Mouse (Mus musculus) heart, embryonic 13.5 days (tissue): ENCODE measurements at regions not wholly inside any gene's neighbourhood (a gene's known extent, or its start where the extent isn't known, plus 50 kb on each side); places are given as distances from the start of the nearest gene placed in this dataset.

Experiments
- ATAC-seq: fragments of 200-750 bp; cut with Nextera tagmentation; 2 replicates; pipeline ENCODE4 v1.8.0; 2017; ENCODE audit warnings: moderate TSS enrichment; ENCODE audit not compliant: insufficient number of reproducible peaks, low FRiP score, low TSS enrichment; ENCODE audit errors: extremely low read depth
- H3K27ac ChIP-seq: fragments of 300-500 bp; sonication (generic); replicated peaks from 2 replicates; pipeline ENCODE4 v1.5.1; 2015; ENCODE audit warnings: moderate library complexity, mild to moderate bottlenecking, inconsistent platforms
- H3K27me3 ChIP-seq: fragments of 300-500 bp; sonication (generic); replicated peaks from 2 replicates; pipeline ENCODE4 v1.6.1; 2015; ENCODE audit warnings: mild to moderate bottlenecking, inconsistent platforms
- H3K36me3 ChIP-seq: fragments of 300-500 bp; sonication (generic); 2 replicates; pipeline ENCODE4 v1.6.1; 2015; ENCODE audit warnings: mild to moderate bottlenecking, inconsistent platforms
- H3K4me1 ChIP-seq: fragments of 300-500 bp; sonication (generic); 2 replicates; pipeline ENCODE4 v1.6.1; 2015; ENCODE audit warnings: inconsistent platforms
- H3K4me2 ChIP-seq: fragments of 300-500 bp; sonication (generic); 2 replicates; pipeline ENCODE4 v1.6.1; 2015; ENCODE audit warnings: inconsistent platforms, mild to moderate bottlenecking, moderate library complexity
- H3K4me3 ChIP-seq: fragments of 300-500 bp; sonication (generic); 2 replicates; pipeline ENCODE4 v1.5.1; 2015; ENCODE audit warnings: moderate library complexity, mild to moderate bottlenecking, inconsistent platforms
- H3K9ac ChIP-seq: fragments of 300-500 bp; sonication (generic); 2 replicates; pipeline ENCODE4 v1.6.1; 2015; ENCODE audit warnings: inconsistent platforms, mild to moderate bottlenecking, moderate library complexity
- H3K9me3 ChIP-seq: fragments of 300-500 bp; sonication (generic); 2 replicates; pipeline ENCODE4 v1.6.1; 2016; ENCODE audit warnings: inconsistent platforms
- WGBS: fragments of 180-500 bp; shearing (Covaris S2); methylation state at CpG from one replicate; pipeline ENCODE4 v1.1.7; 2015; ENCODE audit warnings: mixed read lengths; 5-methylcytosine and 5-hydroxymethylcytosine counted together

DNA sequence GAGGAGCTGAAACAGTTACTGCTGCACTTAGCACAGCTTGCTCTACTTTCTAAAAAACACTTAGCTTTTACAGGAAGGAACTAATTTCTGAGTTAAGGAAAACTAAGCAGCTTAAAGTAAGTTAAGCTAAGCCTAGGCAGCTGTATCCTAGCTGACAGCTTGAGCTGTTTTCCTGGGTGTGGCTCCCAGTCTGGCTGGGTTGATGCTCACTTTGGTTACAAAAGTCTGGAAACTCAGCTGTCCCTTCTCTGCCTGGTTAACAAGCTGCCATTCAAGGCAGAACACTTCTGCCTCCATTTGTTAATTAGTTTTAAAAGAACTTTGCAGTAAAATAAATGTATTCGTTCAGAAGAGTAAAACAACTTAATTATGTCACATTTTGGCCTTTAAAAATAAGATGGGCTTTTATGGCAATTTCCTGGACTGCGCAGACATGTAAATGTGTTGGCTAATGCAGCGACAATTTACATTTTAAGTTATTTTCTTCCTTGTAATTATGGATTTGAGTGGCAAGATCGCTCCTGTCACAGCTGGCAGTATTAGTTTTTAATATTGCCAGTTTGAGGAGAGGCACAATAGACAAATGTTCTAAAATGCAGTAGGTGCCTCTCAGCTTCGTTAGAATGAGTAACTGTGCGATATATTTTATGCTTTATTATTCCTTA is 406.2 kb downstream of the Hace1 start:
- Histone ChIP-seq H3K27me3 (no peaks in the 10 kb centered on the region), H3K4me1 (no peaks in the 10 kb centered on the region), H3K9me3 (no peaks in the 10 kb centered on the region), H3K36me3 (no peaks in the 10 kb centered on the region), H3K9ac (no peak overlapping the region), H3K4me3 (no peak overlapping the region), H3K4me2 (no peak overlapping the region), H3K27ac (no peak overlapping the region)
- ATAC-seq: no peak
- 70% methylated on average over 6 of the region's 6 CpGs for WGBS

DNA sequence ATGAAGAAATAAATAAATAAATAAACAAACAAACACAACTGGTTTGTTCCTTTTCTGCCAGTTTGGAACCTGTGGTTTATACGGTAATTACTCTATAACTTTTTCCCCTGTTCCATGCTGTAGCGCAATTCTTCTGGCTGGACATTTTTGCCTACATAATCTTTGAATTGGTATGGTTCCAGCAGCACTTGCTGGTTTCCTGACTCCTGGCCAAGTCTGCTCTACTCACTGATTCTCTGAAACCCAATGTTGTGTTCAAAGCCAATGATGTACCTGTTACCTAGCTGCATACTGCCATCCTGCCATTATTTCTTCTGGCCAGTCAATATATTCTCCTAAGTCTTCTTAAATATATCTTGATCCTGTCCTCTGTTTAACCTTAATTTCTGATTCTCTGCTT is 408.7 kb downstream of the Hace1 start:
- no peak overlapping the region for H3K4me2 ChIP-seq
- H3K9ac ChIP-seq: no peak overlapping the region
- no peak overlapping the region for H3K4me3 ChIP-seq
- H3K9me3 ChIP-seq: no peaks in the 10 kb centered on the region
- H3K27ac ChIP-seq: no peak overlapping the region
- WGBS: 76% methylated on average over 2 of the region's 2 CpGs
- ATAC-seq: no peak
- H3K36me3 ChIP-seq: no peaks in the 10 kb centered on the region
- H3K27me3 ChIP-seq: no peaks in the 10 kb centered on the region
- H3K4me1 ChIP-seq: no peaks in the 10 kb centered on the region

DNA sequence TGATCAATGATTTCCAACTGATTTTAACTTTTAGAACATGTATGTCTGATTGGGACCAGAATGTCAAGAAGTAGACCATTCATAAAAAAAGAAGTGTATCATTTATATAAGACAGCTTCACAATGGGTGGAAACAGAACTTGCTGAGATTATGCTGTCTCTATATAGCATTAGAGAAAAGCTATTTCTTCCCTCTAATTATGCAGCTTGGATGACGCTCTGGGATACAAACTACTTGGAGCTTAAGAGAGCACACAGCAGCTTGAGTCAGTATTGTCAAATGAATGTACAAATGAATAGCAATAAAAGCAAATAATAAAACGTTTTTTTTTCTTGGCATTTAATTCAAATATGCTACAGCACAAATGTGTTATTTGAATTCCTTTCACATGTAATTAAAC is 428.7 kb downstream of the Hace1 start:
- 43% methylated on average over 2 of the region's 2 CpGs for WGBS

DNA sequence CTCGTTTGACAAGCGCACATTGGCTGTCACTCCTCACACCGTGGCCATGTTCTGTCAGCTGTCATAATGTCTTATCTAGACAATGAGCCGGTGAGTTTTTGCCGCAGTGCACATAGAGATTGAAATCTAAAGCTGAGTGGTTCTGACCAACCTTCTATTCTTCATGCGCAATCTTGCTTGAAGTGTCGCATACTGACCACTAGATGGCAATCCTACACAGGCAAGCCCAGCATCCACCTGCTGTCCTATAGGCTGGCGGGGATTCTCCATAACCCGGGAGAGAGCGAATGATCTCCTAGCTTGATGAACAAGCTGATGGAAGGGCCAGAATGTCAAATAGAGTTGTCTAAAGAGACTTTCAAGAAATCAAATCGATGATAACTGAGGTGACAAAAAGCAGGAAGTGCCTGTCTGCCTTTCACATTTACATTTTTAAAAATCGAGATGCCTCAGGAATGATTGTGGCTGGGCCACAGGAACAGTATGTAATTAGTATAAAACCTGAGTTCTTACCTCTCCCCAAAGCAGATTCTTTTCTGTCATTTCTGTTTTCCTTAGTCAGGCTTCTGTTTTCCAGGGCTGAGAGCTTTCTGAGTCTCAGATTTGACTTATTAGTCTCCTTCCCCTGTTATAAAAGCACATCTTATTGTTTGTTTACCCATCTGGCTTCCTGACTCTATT is 434.4 kb downstream of the Hace1 start:
- no peaks in the 10 kb centered on the region for H3K36me3 ChIP-seq
- no peaks in the 10 kb centered on the region for H3K4me1 ChIP-seq
- no peaks in the 10 kb centered on the region for H3K9me3 ChIP-seq
- H3K4me2 ChIP-seq: 0 out of 2 replicates have a peak overlapping the region, but pooled peaks have one; percentile 16
- H3K27ac ChIP-seq: no peak overlapping the region
- no peak overlapping the region for H3K9ac ChIP-seq
- 19% methylated on average over 12 of the region's 12 CpGs for WGBS
- no peak for ATAC-seq
- no peaks in the 10 kb centered on the region for H3K27me3 ChIP-seq
- H3K4me3 ChIP-seq: no peak overlapping the region

More for the DNA sequence above, 428.7 kb downstream of the Hace1 start:
- ATAC-seq: no peak
- Histone ChIP-seq H3K9me3 (no peaks in the 10 kb centered on the region), H3K4me3 (no peak overlapping the region), H3K27me3 (no peaks in the 10 kb centered on the region), H3K9ac (no peak overlapping the region), H3K27ac (no peak overlapping the region), H3K36me3 (no peaks in the 10 kb centered on the region), H3K4me1 (no peaks in the 10 kb centered on the region), H3K4me2 (no peak overlapping the region)

DNA sequence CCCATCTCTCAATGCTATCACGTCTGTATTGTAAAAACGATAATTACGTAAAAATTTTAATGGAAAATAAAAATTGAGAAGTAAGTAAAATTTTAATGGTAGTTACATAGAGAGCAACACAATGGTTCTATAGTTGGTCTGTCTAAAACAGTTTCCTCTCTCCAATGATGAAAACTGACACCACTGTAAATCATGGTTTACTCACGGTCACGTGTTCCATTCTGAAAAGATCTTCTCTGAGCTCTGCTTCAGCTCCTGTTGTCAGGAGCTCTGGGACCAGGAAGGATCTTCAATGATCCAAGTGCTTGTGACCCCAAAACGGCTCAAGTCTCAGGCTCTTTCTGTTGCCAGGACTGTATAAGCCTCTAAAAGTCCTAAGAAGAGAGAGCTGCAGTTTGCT is 435.0 kb downstream of the Hace1 start:
- Histone ChIP-seq H3K9ac (no peak overlapping the region), H3K9me3 (no peaks in the 10 kb centered on the region), H3K36me3 (no peaks in the 10 kb centered on the region), H3K4me2 (no peak overlapping the region), H3K27me3 (no peaks in the 10 kb centered on the region), H3K27ac (no peak overlapping the region), H3K4me3 (no peak overlapping the region), H3K4me1 (no peaks in the 10 kb centered on the region)
- 60% methylated on average over 6 of the region's 6 CpGs for WGBS
- no peak for ATAC-seq

DNA sequence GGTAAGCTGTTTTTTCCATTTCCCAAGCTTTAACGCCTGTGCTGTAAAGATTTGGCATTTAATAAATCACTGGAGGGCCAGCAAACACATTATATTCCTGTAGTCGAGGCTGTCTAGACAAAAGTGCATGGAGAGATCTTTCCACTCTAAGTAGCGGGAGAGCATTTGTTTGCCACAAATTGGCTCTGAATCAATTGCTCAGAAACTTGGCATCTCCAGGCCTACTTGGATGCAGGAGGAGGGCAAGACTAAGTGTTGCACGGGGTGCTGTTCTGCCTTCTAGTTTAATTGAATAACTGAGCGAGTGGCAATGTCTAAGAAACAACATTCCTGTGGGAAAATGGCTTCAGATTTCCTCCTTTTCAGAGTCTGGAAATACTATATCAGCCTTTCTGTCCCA is 438.7 kb downstream of the Hace1 start:
- Histone ChIP-seq H3K4me1 (no peaks in the 10 kb centered on the region), H3K36me3 (no peaks in the 10 kb centered on the region), H3K27me3 (no peaks in the 10 kb centered on the region), H3K4me2 (no peak overlapping the region), H3K9me3 (no peaks in the 10 kb centered on the region), H3K27ac (no peak overlapping the region), H3K4me3 (no peak overlapping the region), H3K9ac (no peak overlapping the region)
- WGBS: 63% methylated on average over 5 of the region's 5 CpGs
- ATAC-seq: no peak

DNA sequence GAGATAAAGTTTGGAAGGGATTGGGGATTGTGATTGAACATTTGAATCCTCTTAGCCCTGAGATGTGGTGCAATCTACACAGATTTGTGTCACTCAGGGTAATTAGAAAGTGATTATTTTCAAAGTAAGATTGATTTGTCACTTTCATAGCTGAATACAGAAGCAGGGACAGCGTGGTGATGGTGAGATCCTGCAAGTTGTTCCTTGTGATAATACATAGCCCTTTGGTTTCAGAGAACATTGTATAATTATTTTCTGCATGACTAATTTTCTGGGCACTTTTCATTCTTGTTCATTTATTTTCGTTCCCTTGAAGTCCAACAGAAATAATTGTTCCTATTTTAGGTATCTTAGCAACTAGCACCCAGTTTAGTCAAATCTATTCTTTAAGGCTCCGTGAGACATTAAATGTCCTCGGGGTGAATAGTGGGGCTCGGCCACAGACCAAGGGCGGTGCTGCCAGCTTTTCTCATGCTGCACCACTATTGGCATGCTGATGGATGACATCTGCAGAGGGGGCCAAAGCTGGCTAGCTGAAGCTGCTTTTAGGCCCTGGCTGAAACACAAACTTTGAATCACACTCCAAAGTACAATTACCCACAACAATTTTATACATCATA is 468.0 kb downstream of the Hace1 start:
- H3K9me3 ChIP-seq: no peaks in the 10 kb centered on the region

DNA sequence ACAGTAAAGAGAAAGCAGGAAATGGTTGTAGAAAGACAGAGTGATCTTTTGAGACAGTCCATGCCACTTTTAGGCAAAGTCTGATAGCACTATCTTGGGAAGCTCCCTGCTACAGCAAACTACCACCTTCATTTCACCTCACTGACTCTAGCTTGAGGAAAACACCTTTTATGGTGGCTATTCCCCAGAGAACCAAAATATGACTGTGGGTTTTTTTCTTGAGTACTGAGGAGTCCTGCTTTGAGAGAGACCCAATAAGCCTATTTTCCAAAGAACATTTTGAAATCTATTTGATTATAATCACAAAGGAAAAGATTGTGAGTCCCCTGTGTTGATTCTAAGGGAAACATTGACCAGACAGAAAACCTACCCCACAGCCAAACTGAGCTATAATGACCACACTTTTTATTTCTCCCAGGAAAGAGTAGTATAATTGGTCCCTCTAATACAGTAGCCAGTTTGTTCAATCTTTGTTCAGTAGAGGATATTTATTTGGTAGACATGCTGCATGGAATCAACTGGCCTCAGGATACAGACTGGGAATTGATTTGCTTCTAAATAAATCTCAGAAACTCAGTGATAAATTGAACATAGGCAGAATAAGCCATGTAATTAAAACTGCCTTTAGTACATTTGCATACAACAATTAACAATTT is 468.6 kb downstream of the Hace1 start:
- Histone ChIP-seq H3K9ac (no peak overlapping the region), H3K4me3 (no peak overlapping the region), H3K27ac (no peak overlapping the region), H3K36me3 (no peaks in the 10 kb centered on the region), H3K27me3 (no peaks in the 10 kb centered on the region), H3K4me1 (peaks cover 6% of the 10 kb centered on the region; the same call in 1 of the 2 replicates), H3K9me3 (no peaks in the 10 kb centered on the region), H3K4me2 (no peak overlapping the region)
- ATAC-seq: no peak

More for the DNA sequence above, 468.0 kb downstream of the Hace1 start:
- no peak overlapping the region for H3K27ac ChIP-seq
- peaks cover 6% of the 10 kb centered on the region; the same call in 1 of the 2 replicates for H3K4me1 ChIP-seq
- H3K4me3 ChIP-seq: no peak overlapping the region
- ATAC-seq: no peak
- WGBS: 59% methylated on average over 6 of the region's 6 CpGs
- H3K27me3 ChIP-seq: no peaks in the 10 kb centered on the region
- H3K4me2 ChIP-seq: no peak overlapping the region
- H3K36me3 ChIP-seq: no peaks in the 10 kb centered on the region
- H3K9ac ChIP-seq: no peak overlapping the region

DNA sequence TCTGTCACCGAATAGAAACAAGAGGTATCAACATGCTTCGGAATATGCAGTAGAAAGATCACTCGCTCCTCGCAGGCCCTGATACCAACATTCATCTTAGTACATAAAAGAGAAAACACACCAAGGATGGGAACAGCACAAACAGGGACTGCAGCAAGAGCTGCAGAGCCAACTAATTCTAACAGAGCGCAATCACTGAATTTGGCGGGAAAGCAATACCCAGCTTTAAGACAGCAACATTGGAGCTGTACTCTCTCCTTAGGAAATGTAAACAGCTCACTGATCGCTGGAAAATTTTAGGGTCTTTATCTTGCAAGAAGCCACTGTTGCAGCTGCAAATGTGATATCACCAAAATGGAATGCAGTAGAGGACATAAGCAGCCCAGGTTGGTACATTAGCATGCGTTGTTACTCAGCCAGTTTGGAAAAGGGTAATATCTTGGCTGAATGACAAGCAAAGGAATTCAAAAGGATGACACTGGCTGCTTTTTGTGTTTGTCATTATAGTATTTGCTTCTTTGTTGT is 469.3 kb downstream of the Hace1 start:
- no peak for ATAC-seq
- H3K4me1 ChIP-seq: peaks cover 6% of the 10 kb centered on the region; the same call in 1 of the 2 replicates

DNA sequence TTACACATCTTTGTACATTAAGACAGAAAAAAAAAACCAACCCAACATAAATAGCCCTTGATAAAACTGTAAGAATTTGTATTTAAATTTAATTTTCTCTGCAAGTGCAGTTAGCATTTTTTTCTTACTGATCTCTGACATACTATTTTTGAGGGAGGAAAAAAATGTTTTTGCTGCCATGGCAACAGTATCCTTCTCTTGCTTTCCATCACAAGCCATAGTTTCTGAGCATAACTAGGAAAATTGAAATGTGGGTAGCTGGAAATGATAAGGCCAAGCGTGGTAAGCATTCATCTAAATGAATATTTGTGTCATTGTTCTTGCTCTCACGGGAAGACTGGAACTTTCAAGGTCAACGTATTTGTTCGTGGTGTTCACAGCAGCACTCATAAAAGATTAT is 470.0 kb downstream of the Hace1 start:
- WGBS: 67% methylated on average over 4 of the region's 4 CpGs
- Histone ChIP-seq H3K4me1 (peaks cover 6% of the 10 kb centered on the region; the same call in 1 of the 2 replicates), H3K36me3 (no peaks in the 10 kb centered on the region), H3K9ac (no peak overlapping the region), H3K27me3 (no peaks in the 10 kb centered on the region), H3K4me2 (no peak overlapping the region), H3K4me3 (no peak overlapping the region), H3K9me3 (no peaks in the 10 kb centered on the region), H3K27ac (no peak overlapping the region)
- no peak for ATAC-seq

More for the DNA sequence above, 469.3 kb downstream of the Hace1 start:
- Histone ChIP-seq H3K27ac (no peak overlapping the region), H3K9me3 (no peaks in the 10 kb centered on the region), H3K27me3 (no peaks in the 10 kb centered on the region), H3K4me2 (no peak overlapping the region), H3K36me3 (no peaks in the 10 kb centered on the region), H3K9ac (no peak overlapping the region), H3K4me3 (no peak overlapping the region)
- 55% methylated on average over 8 of the region's 8 CpGs for WGBS
